Mouse (Mus musculus) c-Kit-positive CD71-negative TER-119-negative erythroid progenitor cells, embryonic 14.5 days (primary cell): ENCODE measurements around the gene Gm21190.
"Not testable (repeated sequence)": the region's sequence is repeated elsewhere in the genome, so short reads cannot be mapped to it uniquely, and the experiment has no call there.

Source experiments
- DNase-seq: peaks from one replicate; pipeline ENCODE4 v3.0.0-alpha.2; 2013; ENCODE audit warnings: low read depth

Gm21190 gene

GRCm38 (mm10) chr5:15488743-15489142 is 40.3 kb downstream of the Gm21190 start:
- DNase-seq: no peak

GRCm38 (mm10) chr5:15484616-15485015 is 44.4 kb downstream of the Gm21190 start:
- DNase-seq: not testable (repeated sequence)

GRCm38 (mm10) chr5:15483576-15483975 is 45.4 kb downstream of the Gm21190 start:
- DNase-seq: not testable (repeated sequence)

- DNase-seq: not testable (repeated sequence)
Observed at GRCm38 (mm10) chr5:15482815-15483214, 46.2 kb downstream of the Gm21190 start.

GRCm38 (mm10) chr5:15476423-15476822 is 52.6 kb downstream of the Gm21190 start, which contains the start of gene Gm21149:
Gm21149 (minus strand) TSS chr5:15476523.
- DNase-seq: not testable (repeated sequence)
